Mouse (Mus musculus): Measurements from ENCODE around the gene Apoa1.

The Apoa1 gene

GRCm38 (mm10) chr9:46228491-46228890, at the start of gene Apoa1:
TSS of gene Apoa1 (plus strand) at chr9:46228580.
- no peak for DNase-seq (ENCODE audit: extremely low spot score, low spot score)

DNA sequence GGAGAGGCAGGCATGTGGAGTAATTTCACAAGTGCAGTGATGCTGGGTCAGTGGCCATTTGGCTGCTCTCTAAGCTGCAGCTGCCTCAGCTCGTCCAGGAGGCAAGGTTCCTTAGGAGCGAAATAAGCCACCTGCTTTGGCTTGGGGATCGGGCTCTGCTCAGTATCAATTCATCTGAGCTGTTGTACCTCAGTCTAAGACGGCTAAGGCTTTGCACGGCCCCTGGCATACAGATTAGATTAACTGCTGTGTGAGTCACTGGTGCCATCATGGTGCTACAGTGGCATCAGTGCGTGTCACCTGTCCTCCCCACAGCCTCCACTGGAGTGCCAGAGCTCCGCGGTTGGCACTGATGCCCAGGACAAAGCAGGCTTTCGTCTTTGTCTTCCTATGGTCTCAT, 49.8 kb upstream of the Apoa1 start:
- no peak for DNase-seq (ENCODE audit: extremely low spot score, low spot score)

DNA sequence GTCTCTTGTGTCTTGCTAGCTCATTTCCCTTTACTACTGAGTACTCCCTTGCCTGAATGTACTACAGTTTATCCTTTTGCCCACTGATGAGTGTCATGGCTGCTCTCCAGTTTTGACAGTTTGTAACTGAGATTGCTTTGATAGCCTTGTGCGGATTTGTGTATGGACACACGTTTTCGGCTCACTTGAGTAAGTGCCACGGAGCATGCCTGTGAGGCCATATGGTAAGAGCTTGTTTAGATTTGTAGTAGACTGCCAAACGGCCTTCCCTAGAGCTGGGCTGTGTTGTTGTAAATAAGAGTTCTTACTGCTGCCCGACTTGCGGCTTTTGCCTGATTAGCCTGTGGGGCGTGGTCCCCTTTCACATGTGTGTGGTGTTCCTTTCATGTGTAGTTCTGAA, 47.1 kb upstream of the Apoa1 start:
- no peak for DNase-seq (ENCODE audit: extremely low spot score, low spot score)

GRCm38 (mm10) chr9:46184542-46184941, 43.8 kb upstream of the Apoa1 start:
- no peak for DNase-seq (ENCODE audit: extremely low spot score, low spot score)

DNA sequence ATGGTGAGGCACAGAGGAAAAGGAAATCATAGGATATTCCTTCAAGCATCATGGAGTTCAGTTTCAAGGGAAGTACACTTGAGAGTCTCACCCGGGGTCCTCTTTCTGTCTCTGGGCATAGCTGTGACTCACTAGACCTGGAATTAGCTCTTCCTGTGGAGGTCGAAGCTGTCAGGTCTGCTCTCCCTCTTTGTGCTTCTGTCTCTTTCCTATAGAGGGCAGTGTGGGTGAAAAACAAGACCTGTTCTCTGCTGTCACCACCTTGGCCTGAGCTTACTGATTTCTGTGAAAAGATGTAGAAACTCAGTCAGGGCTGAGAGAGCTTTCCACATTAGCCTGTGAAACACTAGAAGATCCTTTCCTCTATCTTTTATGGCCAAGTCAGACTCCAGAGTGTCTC, 43.2 kb upstream of the Apoa1 start:
- DNase-seq (ENCODE audit: extremely low spot score, low spot score) = no peak

DNA sequence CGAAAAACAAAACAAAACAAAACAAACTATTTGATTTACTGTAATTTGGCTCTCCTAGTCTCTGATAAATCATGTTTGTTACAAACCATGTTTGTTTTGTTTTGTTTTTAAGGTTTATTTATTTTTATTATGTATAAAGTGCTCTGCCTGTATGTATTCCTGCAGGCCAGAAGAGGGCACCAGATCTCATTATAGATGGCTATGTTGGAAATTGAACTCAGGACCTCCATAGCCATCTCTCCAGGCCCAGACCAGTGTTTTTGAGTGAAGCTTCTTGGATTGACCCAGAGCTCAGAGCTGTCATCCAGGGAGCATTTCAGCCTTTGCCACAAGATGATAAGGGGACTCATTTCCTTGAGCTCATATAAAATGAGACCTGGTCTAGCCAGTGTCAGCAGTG, 42.0 kb upstream of the Apoa1 start:
- DNase-seq (ENCODE audit: extremely low spot score, low spot score) = no peak

- DNase-seq (ENCODE audit: extremely low spot score, low spot score) = no peak
These were observed 40.0 kb upstream of the Apoa1 start for GRCm38 (mm10) chr9:46188370-46188769.

GRCm38 (mm10) chr9:46188956-46189355, 39.4 kb upstream of the Apoa1 start:
- DNase-seq (ENCODE audit: extremely low spot score, low spot score) = no peak

DNA sequence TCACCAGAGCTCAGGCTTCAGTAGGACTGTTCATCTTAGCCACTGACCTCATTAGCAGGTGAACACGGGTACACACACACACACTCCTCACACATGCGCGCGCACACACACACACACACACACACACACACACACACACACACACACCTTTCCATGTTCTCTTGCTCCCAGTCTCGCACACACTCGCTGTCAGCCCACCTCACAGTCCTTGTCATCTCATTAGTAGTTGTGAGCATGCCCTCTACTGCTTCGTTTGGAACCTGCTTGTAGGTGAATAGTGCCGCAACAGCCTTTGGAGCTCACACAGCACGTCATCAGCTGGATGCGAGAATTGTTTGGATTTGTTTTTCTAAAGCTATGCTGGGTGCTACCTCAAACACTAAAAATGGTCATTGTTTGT, 39.0 kb upstream of the Apoa1 start:
- no peak for DNase-seq (ENCODE audit: extremely low spot score, low spot score)

- no peak for DNase-seq (ENCODE audit: extremely low spot score, low spot score)
These were observed 37.1 kb upstream of the Apoa1 start for GRCm38 (mm10) chr9:46191234-46191633.

DNA sequence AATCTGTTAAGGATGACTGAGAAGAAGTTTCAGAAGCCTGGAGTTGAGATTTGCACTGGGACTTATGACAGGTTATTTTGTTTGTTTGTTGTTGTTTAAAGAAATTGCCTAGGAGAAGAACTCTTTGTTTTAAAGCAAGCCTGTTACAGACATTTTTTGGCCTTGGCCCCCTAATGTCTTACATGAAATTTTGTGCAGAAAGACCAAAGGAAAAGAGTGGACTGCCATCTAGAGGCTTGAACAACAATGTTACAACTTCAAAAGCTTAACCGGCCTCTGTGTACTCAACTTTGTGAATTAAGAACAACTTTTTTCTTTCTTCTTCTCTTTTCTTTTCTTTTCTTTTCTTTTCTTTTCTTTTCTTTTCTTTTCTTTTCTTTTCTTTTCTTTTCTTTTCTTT, 36.7 kb upstream of the Apoa1 start:
- DNase-seq (ENCODE audit: extremely low spot score, low spot score) = no peak

- DNase-seq (ENCODE audit: extremely low spot score, low spot score) = no peak
These were observed 35.7 kb upstream of the Apoa1 start for GRCm38 (mm10) chr9:46192642-46193041.

GRCm38 (mm10) chr9:46194809-46195208, 33.6 kb upstream of the Apoa1 start:
- no peak for DNase-seq (ENCODE audit: extremely low spot score, low spot score)

- no peak for DNase-seq (ENCODE audit: extremely low spot score, low spot score)
These were observed 31.6 kb upstream of the Apoa1 start for GRCm38 (mm10) chr9:46196699-46197169.

- no peak for DNase-seq (ENCODE audit: extremely low spot score, low spot score)
These were observed 29.9 kb upstream of the Apoa1 start for GRCm38 (mm10) chr9:46198461-46198860.

GRCm38 (mm10) chr9:46198936-46199335, 29.4 kb upstream of the Apoa1 start:
- no peak for DNase-seq (ENCODE audit: extremely low spot score, low spot score)

- DNase-seq (ENCODE audit: extremely low spot score, low spot score) = no peak
These were observed 28.8 kb upstream of the Apoa1 start for GRCm38 (mm10) chr9:46199609-46200008.

DNA sequence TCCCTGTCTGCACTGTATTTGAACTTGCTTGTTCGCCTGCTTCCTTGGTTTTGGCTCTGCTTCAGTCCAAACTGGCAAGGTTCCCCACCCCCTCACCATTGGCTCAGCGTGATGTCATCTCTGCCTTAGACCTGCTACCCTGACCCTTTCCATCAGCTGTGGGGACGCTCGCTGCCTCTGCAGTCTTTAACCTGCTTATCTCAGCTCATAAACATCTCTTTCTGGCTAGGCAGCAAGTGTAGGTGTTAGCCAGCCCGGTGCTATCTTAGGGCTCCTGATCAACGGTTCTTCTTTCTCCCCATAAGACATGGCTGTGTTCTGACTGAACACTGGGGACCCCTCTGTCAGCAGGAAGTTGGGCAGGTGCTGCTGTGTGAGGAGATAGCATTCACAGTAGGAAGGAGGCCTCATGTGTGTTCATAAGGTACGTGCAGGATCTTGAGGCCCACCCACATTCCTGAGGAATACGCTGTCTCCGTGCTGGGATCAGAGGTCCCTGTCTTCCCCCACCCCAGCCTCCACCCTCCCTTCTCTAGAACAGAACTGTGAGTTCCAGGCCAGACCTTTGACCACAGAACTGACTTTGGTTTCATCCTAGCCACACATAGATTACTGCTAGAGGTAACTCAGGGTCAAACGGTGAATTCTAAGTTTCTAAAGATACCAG, 21.4 kb upstream of the Apoa1 start:
- DNase-seq (ENCODE audit: extremely low spot score, low spot score) = no peak

- no peak for DNase-seq (ENCODE audit: extremely low spot score, low spot score)
These were observed 20.9 kb upstream of the Apoa1 start for GRCm38 (mm10) chr9:46207501-46207869.

- DNase-seq (ENCODE audit: extremely low spot score, low spot score) = no peak
These were observed 19.9 kb upstream of the Apoa1 start for GRCm38 (mm10) chr9:46208401-46208974.

- no peak for DNase-seq (ENCODE audit: extremely low spot score, low spot score)
These were observed 17.9 kb upstream of the Apoa1 start for GRCm38 (mm10) chr9:46210473-46210872.

GRCm38 (mm10) chr9:46214276-46214675, 14.1 kb upstream of the Apoa1 start:
- DNase-seq (ENCODE audit: extremely low spot score, low spot score) = no peak

GRCm38 (mm10) chr9:46214946-46215337, 13.4 kb upstream of the Apoa1 start:
- no peak for DNase-seq (ENCODE audit: extremely low spot score, low spot score)

All from neural tube, embryonic 10.5 days (tissue).